ENCODE assay signal across 35 mouse cellular contexts in the genomic region with DNA sequence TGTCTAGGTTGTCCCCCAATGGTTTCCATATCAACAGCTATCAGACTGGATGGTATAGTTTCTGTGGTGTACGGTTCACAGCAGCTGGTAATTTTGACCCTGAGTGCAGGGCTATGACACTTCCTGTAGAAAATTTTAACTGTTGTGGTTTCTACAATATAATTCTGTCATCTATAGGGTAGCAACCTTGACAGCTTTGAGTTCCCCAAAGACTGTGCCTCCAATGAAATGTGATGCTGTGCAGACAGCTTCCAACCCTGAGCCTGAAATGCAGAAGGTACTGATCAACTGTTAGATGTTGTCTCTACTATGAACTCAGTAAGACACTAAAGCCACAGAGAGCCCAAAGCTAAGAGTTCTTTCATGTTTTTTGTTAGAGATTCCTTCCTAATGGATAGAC.
"Had no signal": no experiment of that assay in that cellular context is flagged by ENCODE, and none has a peak within 500 bp of the region (broad histone marks: within the 10 kb centered on the region; RNA-seq: fewer than 3 reads in every experiment).

No protein-coding gene starts in this region.

- H3K27me3 ChIP-seq: heart, embryonic 12.5 days; heart, embryonic 13.5 days; heart, embryonic 15.5 days; hindbrain, embryonic 12.5 days; hindbrain, embryonic 13.5 days; hindbrain, embryonic 15.5 days; intestine, embryonic 15.5 days; kidney, embryonic 15.5 days had no signal

- H3K4me1 ChIP-seq: intestine, embryonic 15.5 days had no signal

- H3K9me3 ChIP-seq: heart, embryonic 10.5 days; heart, embryonic 12.5 days; heart, embryonic 13.5 days; heart, embryonic 15.5 days; hindbrain, embryonic 10.5 days; hindbrain, embryonic 12.5 days; hindbrain, embryonic 13.5 days; hindbrain, embryonic 15.5 days; intestine, embryonic 15.5 days; kidney, embryonic 15.5 days had no signal

- ATAC-seq: hindbrain, embryonic 16.5 days; hindbrain, postnatal 0 days; inflammation-experienced regulatory T-cells, adult 6 months; intestine, embryonic 15.5 days; intestine, postnatal 0 days had no signal

- H3K36me3 ChIP-seq: heart, embryonic 10.5 days; heart, embryonic 12.5 days; heart, embryonic 13.5 days; heart, embryonic 15.5 days; hindbrain, embryonic 10.5 days; hindbrain, embryonic 12.5 days; hindbrain, embryonic 13.5 days; hindbrain, embryonic 15.5 days; intestine, embryonic 15.5 days; kidney, embryonic 15.5 days had no signal

- H3K9ac ChIP-seq: heart, embryonic 12.5 days; heart, embryonic 13.5 days; heart, embryonic 15.5 days; hindbrain, embryonic 12.5 days; hindbrain, embryonic 13.5 days; hindbrain, embryonic 14.5 days; hindbrain, embryonic 15.5 days; intestine, embryonic 15.5 days; kidney, embryonic 15.5 days had no signal

- DNase-seq: heart, postnatal 10 days; heart, postnatal 14 days; heart, postnatal 36 days; heart, postnatal 4 days; kidney, adult 11 months; kidney, adult 18-20 months; kidney, adult 2 months; kidney, adult 8-10 months; kidney, adult 9 months; kidney, postnatal 10 days; kidney, postnatal 14 days; kidney, postnatal 25 days; kidney, postnatal 36 days; kidney, postnatal 4 days; layer of hippocampus, adult 9-11 months; layer of hippocampus, postnatal 36 days had no signal

- H3K4me2 ChIP-seq: heart, embryonic 11.5 days; heart, embryonic 12.5 days; heart, embryonic 13.5 days; heart, embryonic 15.5 days; hindbrain, embryonic 12.5 days; hindbrain, embryonic 13.5 days; hindbrain, embryonic 14.5 days; hindbrain, embryonic 15.5 days; intestine, embryonic 15.5 days; kidney, embryonic 15.5 days had no signal

- H3K4me3 ChIP-seq: heart, embryonic 10.5 days; heart, embryonic 12.5 days; heart, embryonic 13.5 days; heart, embryonic 15.5 days; hindbrain, embryonic 10.5 days; hindbrain, embryonic 12.5 days; hindbrain, embryonic 13.5 days; hindbrain, embryonic 15.5 days; intestine, embryonic 15.5 days; kidney, embryonic 15.5 days; layer of hippocampus, adult 2 months; left cerebral cortex, adult 2 months had no signal

- H3K27ac ChIP-seq: heart, embryonic 10.5 days; heart, embryonic 13.5 days; heart, embryonic 15.5 days; hindbrain, embryonic 10.5 days; hindbrain, embryonic 12.5 days; hindbrain, embryonic 13.5 days; hindbrain, embryonic 14.5 days; hindbrain, embryonic 15.5 days; hindbrain, postnatal 0 days; intestine, embryonic 15.5 days; kidney, embryonic 15.5 days; kidney, postnatal 0 days; layer of hippocampus, adult 2 months; left cerebral cortex, adult 2 months had no signal
